Mouse (Mus musculus) mouse trophoblast stem cell (cell line): ENCODE results near the gene Golgb1.
"Not testable (repeated sequence)": the region's sequence is repeated elsewhere in the genome, so short reads cannot be mapped to it uniquely, and the experiment has no call there.

Experiments used
- in situ Hi-C, 2 experiments: fragments of 300-500 bp; cut with MseI, MboI; formaldehyde crosslinking; loops; 2 replicates in 1 of 2; 3 replicates in 1 of 2; pipeline ENCODE4 v1.15.1; 2025

The Golgb1 gene

DNA sequence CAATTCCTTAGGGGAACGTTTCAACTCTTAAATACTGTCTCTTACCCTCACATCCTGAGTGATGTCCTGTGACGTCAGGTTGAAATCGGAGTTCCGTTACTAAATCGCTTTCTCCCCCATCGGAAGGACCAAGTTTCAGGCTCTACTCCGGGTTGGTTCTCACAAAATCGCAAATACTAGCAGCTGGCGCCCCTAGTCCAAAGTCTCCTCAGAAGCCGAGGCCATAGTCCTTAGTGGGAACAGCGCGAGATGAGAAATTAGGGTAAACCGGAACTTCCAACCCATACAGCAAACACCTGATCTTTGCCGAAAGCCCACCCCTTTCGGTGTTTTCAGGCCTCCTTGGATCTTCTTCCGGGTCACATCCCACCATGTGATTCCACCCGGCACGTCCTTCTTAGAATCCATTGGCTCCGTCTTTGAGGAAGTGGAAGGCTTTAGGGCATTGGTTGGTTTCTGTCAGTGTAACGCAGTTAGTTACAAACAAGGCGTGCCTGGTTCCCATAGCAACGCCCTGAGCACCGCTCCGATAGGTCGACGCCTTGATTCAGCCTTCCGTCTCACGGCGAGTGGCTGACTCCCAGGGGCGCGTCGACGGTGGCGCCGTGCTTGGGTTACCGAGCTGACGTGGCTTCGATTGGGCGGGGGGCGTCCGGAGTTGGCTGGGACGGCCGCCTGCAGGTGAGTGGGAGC is at the start of gene Golgb1, which contains the start of gene Eaf2:
Gene Golgb1, plus strand, starts transcription at position 558 of the 693 bp plus-strand sequence.
Gene Eaf2, minus strand, starts transcription at position 421 of the 693 bp plus-strand sequence.
- in situ Hi-C loops = no loop called here

DNA sequence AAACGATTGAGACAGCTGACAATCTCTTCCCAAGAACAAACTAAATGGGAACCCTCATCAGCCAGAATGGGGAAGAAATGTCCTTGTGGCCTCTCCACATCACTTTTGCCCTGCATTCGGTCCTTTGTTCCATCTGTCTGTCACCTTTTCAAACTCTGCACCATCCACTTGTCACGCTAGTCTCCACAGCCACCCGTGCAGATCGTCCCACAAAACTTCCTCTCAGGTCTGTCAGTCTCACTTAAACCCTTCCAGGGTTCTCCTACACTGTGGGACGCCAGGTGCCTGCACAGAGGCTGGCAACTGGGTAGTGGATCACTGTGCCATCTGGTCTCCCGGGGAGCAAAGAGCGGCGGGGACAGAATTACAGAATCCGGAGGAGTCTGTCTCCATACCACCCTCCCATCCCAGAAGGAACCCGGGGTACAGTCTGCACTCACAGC is 47.3 kb upstream of the Golgb1 start:
- in situ Hi-C loops = no loop called here

DNA sequence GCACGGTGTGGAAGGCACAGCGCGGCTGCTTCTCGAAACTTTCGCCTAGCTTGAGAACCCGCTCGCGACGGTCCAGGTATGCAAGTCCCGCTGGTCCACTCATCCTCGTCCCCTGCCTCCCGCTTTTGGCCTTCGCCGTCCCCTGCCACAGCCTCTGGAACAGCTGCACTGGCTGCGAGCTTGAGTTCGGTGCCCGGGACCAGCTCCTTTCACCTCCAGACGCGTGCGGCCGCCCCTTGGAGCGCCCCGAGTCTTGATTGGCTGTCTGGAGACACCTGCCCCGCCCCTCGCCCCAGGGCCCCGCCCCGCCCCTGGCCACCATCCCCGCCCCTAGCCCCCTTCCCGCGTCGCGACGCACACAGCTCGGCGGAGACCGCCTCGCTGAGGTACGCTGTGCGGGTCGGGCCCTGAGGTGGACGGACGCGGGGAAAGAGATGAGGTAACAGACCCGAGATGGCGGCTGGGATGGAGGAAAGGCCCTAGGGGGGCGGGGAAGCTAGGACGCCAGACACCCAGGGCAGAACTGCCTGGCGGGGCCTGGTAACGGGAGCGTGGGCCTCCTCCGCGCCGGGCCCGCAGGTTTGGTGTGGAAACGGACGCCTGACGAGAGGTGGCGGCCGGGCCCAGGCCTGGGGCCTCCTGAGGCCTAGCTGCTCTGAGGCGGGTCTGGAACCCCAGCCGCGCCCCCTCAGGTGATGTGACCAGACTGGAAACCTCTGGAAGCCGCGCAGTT is 46.7 kb upstream of the Golgb1 start, which contains the start of gene Iqcb1:
Gene Iqcb1, plus strand, starts transcription at position 332 of the 733 bp plus-strand sequence.
- in situ Hi-C loops = no loop called here

DNA sequence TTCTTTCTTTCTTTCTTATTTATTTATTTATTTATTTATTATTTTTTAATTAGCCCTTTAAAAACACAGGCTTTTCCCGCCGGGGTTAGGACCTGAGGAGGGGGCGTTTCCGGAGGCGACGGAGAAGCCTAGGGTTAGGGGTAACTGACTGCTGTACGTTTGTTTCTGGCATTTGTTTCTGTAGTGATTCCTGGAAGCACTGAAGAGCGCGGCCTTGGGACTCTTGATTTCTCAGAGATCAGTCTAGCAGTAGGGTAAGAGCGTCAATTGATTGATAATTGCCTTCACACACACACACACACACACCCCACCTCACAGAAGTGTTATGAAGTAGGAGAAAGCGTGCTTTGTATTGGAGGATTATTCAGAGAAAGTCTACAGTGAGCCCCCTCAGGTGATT is 46.1 kb upstream of the Golgb1 start:
- in situ Hi-C loops = no loop called here

DNA sequence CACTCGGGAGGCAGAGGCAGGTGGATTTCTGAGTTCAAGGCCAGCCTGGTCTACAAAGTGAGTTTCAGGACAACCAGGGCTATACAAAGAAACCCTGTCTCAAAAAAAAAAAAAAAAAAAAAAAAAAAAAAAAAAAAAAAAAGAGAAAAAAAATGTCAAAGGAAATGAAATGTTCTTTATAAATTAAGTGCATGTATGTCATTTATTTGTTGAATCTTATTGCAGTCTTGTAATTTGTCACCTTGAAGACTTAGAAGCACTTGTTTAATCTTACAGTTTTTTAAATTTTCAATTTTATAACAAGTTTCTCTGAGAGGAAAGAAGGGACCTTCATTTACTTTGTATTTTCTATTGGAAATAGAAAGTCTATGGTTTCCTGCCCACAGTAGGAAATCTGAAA is 28.0 kb upstream of the Golgb1 start:
- in situ Hi-C loops = not testable (repeated sequence)

DNA sequence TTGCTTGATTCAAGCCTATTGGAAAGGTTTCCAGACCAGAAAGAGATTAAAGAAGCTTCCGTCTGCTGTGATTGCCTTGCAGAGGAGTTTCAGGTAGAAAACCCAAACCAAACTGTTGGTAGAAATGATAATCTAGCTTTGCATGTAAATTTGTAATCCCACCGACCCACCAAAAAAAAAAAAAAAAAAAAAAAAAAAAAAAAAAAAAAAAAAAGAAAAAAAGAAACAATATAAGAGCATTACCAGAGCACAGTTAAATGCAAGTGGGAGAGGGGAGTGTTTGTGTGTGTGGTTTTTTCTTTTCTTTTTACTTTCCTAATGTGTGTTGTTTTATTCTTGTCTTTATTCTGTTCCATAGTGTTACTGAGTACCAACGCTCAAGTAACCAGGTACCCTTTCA is 23.7 kb upstream of the Golgb1 start:
- in situ Hi-C loops = no loop called here

DNA sequence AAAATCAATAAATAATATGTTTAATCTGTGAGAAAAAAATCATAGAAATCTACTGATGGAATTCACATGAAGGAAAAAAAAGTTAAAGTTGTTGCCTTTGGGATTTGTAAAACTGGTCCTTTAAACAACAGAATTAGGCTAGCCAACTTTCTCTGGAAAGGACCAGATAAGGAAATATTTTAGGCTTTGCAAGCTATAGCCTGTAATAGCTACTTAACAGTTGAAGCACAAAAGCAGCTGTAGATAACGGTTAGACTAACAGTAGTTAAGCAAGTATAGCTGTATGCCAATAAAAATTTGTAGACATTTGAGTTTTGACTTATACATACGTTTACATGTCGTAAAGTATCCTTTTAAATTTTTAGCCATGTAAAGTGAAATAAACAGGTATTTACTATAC is 11.4 kb upstream of the Golgb1 start:
- in situ Hi-C loops = no loop called here

DNA sequence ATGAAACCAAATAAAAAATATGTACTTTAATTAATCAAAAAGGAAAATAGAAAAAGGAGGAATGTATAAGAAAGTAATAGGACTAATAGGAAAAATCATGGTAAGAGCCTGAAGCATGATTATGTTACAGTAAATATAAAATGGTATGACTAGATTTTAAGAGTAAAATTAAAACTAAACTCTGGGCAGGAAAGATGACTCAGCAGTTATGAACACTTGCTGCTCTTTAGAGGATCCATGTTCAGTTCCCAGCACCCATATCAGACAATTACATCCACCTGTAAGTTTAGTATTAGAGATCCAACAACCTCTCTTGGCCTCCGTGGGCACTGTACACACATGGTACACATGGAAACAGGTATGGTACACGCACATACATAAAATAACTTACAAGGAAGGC is 5.5 kb upstream of the Golgb1 start:
- in situ Hi-C loops = no loop called here

DNA sequence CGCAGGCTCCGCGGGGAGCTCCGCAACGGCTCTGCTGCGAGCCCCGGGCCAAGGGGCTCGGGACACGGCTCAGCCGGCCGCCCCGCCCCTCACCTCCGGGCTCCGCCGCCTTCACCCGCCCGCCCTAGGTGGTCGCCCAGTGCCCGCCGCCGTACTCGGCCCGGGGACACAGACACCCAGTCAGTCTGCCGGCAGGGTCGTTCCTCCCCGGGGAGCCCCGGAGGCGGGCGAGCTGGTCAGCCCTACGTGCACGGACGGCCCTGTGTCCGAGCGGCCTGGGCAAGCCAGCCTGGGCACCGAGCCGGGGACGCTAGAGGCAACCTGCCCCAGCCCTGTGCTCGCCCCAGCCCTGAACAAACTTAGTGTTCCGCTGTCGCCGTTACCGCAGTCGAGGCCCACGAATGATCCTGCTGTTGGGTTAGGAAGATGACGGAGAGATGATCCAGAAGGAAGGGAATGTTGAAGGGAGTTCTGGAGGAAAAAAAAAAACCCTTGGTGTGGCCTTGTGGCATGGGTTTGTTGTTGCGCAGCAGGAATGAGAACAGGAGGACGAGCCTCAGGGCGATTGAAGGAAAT is 424 bp downstream of the Golgb1 start:
- in situ Hi-C loops = no loop called here

DNA sequence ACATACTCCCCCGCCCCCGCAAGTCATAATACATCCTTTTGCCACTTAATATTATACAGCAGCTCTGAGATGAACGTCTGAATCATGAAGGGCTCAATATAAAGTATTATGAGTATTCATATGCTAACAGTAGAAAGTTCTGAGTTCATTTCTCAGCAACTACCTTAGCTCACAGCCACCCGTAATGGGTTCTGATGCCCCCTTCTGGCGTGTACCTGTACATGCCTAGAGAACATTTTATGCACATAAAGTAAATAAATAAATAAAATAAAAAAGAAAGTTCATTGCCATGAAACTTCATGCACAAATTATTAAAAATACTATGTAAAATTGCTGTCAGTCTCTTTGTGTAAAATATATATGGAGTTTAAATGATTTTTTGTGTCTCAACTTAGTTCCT is 2.4 kb downstream of the Golgb1 start:
- in situ Hi-C loops = no loop called here

DNA sequence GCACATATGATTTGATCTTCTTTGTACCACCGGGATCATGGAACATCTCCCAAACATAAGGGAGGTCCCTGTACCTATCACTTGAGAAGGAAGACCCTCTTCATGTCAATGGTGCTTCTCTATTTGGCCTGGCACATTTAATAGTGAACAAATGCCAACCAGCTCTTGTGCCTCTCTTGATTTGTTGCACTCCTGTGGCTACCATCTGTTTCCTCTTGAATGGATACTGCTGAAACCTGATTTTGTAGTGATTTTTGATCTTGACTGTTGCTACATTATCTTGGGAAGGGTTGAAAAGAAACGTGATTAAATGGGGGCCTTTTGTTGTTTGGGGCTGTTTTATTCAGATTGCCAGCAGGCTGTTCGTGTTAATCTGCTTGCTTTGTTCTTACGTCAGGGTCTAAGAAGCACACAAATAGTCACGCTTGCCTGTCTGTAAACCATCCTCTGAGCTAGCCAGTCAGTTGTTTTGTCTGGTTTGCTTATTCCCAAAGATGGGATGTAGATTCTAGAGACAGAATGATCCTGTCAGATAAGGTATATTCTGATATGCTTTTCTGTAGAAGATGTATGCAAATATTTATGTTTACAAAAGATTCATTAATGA is 7.9 kb downstream of the Golgb1 start:
- in situ Hi-C loops = no loop called here

DNA sequence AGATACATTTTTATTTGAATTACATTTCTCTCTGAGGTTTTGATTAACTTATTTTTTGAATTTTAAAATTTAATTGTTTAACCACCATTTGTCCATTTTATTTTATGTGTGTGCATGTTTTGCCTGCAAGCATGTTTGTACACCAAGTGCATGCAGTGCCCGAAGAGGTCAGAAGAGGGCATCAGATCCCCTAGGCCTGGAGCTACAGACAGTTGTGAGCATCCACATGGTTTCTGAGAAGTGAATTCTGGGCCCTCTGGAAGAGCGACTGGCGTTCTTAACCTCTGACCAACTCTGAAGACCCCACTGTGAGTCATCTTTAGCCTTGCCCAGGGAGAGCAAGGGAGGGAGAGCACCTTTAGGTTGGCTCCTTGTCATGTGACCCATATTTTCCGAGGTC is 9.9 kb downstream of the Golgb1 start:
- in situ Hi-C loops = loop anchor here (5.0 kb wide), 2 partner anchors 122 to 127 kb away; partner anchors contain the start of gene Polq (in 1 of the 2)

DNA sequence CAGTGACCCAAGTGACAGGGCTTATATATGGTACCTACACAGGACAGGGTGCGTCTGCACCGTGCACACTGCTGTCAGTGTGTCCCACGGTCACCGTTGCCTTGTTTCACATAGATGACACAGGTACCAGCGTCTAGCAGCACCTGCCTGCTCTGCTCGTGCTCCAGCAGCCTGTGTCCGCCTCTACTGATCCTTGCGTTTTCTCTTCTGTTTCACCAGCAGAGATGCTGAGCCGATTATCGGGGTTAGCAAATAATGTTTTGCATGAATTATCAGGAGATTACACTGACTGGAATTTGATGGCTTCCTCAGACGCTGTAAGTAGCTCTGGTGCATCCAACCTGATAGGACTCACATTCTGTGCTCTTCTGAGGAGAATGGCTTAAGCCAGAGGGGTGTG is 11.0 kb downstream of the Golgb1 start:
- in situ Hi-C loops = loop anchor here (5.0 kb wide), 2 partner anchors 121 to 126 kb away; partner anchors contain the start of gene Polq (in 1 of the 2)

DNA sequence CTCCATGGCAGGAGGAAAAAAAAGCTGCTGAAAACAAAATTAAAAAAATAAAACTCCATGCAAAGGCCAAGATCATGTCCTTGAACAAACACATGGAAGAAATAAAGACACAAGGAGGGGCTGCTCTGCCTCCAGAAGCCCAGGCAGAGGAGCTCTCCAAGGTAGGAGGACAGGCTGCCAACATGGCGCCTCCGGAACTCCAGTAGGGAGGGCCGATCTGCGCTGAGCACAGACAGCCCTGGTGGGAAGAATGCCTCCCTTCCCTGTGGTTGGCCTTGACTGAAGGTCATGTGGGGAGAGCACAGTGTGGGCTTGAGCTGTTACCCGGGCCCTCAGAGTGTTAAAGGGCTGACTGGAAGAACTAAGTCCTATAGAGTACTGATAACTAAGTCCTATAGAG is 12.6 kb downstream of the Golgb1 start:
- in situ Hi-C loops = loop anchor here (5.0 kb wide), 2 partner anchors 120 to 125 kb away; partner anchors contain the start of gene Polq (in 1 of the 2)

DNA sequence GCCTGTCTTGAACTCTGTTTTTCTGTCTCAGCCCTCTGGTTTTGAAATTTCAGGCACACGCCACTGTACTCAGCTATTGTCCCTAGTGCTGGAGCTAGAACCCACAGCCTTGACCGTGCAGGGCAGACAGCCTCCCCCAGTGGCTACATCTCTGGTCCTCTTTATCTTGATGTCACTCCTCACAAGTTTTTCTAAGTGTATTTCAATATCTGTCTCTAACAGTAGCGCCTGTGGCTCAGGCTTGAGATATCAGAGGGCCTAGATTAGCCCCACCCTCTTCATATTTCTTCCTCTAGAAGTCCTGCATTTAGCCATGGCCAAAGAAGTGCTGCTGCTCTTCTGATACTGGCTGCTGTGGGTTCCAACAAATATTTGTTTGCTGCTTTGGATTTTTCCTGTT is 15.6 kb downstream of the Golgb1 start:
- in situ Hi-C loops = no loop called here

DNA sequence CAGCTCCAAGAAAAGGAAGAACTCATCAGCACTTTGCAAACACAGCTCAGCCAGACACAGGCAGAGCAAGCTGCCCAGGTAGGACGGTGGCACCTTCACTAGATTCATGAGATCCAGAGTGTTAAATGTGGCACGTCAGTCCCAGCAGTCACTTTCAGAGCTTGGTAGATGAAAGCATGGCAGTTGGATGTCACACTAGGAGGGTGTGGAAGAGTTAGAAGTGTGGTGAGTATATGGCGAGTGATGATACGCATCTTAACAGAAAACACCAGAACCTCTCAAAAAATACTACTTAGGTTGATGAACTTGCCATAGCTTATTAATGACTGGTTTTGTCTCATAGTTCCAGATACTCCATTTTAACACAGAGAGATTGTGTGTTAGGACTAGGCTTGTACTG is 16.5 kb downstream of the Golgb1 start:
- in situ Hi-C loops = no loop called here

DNA sequence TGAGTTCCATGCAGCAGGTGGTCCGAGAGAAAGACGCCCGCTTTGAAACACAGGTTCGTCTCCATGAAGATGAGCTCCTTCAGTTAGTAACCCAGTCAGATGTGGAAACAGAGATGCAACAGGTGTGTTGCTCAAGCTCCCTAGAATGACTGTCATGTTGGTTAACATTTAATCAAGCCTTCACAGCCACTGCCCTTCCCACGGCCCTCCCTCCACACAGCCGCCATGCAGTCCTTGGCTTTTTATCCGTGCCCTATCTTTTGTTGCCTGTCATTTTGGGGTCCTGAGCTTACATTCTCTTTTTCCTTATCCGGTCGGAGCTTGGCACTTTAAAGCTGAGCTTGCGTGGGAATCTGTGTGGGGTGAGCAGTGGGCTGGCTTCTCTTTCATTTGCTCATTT is 18.4 kb downstream of the Golgb1 start:
- in situ Hi-C loops = no loop called here

DNA sequence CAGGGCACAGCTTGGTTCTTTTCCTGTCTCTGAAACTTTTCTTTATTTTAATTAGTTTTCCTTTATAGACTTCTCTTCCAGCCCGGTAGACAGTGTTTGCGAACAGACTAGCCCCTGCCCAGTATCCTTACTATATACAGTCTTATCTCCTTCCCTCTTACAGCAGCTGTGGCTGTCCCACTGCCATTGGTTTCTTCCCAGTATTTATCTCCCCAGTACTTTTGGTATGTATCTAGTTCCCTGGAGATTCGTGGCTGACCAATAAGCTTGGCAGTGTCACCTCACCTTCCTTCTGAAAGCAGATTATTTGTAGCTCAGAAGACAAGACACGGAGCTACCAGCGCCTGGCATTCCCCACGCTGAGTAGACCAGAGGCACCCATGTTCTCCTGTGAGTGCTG is 21.8 kb downstream of the Golgb1 start:
- in situ Hi-C loops = no loop called here

DNA sequence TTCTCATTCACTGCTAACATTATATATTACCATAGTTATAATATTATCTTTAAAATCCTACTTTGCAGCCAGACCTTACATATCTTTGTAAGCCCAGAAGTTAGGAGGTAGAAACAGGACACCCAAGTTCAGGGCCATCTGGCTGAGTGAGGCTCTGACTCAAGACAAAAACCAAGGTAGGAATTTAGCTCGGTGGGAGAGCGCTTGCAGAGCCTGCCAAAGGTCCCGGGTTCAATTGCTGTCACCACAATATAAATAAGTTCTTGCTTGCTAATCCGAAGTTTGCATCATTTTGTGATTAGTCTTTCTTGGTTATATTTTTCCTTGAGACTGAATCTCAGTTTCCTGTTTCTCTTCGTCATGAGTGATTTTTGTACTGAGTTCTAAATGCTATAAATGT is 28.2 kb downstream of the Golgb1 start:
- in situ Hi-C loops = no loop called here

DNA sequence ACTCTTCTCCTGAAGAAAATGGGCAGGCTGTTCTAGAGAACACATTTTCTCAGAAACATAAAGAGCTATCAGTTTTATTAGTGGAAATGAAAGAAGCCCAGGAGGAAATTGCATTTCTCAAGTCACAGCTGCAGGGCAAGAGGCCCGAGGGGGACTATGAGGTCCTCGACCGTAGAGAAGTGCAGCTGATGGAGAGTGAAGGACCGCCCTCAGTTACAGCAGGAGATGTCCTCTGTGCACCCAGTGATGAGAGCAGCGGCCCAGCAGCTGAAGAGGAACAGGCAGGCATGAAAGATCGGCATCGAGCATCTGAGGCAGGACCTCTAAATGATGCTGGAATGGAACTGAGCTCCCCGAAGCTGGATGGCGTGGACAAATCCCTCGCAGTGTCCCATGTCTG is 37.0 kb downstream of the Golgb1 start:
- in situ Hi-C loops = no loop called here

DNA sequence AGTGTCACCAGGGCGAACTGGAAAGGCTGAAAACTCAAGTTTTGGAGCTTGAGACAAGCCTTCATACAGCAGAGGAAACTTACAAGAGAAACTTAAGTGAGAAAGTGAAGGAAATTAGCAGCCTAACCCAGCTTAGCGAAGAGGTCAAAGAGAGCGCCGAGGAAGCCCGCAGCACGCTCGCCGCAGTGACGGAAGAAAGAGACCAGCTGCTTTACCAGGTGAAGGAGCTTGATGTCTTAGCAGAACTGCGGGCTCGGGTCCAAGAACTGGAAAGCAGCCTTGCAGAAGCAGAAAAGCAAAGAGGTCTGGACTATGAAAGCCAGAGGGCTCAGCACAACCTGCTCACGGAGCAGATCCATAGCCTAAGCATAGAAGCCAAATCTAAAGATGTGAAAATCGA is 37.4 kb downstream of the Golgb1 start:
- in situ Hi-C loops = no loop called here

DNA sequence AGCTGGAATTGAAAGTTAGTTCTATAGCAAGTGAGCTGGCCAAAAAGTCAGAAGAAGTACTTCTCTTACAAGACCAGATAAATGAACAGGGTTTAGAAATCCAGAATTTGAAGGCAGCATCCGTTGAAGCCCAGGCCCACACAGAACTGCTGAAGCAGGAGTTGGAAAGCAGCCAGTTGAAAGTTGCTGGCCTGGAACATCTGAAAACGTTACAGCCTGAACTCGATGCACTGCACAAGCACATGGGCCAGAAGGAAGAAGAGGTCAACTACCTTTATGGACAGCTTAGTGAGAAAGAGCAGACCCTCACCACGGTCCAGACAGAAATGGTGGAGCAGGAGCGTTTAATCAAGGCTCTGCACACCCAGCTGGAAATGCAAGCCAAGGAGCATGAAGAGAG is 39.3 kb downstream of the Golgb1 start:
- in situ Hi-C loops = no loop called here
